Mouse (Mus musculus): ENCODE data around the gene Sgms2.

GRCm38 (mm10) chr3:131363602-131364001 lies 127.6 kb downstream of the Sgms2 start:
- no peak for TF ChIP-seq CTCF (IDR thresholded peaks at IDR 0.05)
- no peak for TF ChIP-seq EP300 (IDR thresholded peaks at IDR 0.05; ENCODE audit: insufficient read depth, low read depth, low read length)

Data from heart, adult 2 months (tissue).